Comparison of ENCODE assay signal across 15 mouse cellular contexts in the genomic region with DNA sequence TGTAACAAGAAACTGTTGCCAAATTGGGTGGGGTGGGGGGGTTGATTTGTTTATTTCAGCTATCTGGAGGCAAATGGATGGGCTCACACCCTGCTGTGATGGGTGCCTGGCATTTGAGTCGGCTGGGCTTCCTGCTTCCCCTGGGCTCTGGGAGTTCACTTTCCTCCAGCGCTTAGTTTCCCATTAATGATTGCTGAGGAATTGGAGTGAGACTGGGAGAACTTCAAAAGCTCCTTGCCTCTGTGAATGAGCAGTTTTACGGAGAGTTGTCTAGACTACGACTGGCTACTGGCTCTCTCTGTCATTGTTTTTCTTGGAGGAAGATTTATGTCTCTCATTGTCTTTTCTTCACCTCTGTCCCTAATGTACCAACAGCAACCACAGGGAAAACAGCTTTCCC. TPM values are rescaled to one million over a fixed set of nuclear protein-coding genes. Genes with fewer than 3 reads are reported as not detected.
A peak's percentile ranks its signal among the peaks of the same experiment; 100 is the strongest.
DNase-seq lines count a peak whose midpoint lies in the region; ATAC-seq lines count a peak whose summit lies in the region.
"Had no signal": no experiment of that assay in that cellular context is flagged by ENCODE, and none has a peak within 500 bp of the region (broad histone marks: within the 10 kb centered on the region; RNA-seq: fewer than 3 reads in every experiment).

No protein-coding gene starts in this region.

- intact Hi-C loops in heart, postnatal 36 days (cut with DNase I) = loop anchor here (5.0 kb wide), 1 partner anchor 40 kb away; no protein-coding TSS in a partner anchor

- no peaks in the 10 kb centered on the region for H3K9me3 ChIP-seq in heart, embryonic 15.5 days (replicated peaks)
- no peaks in the 10 kb centered on the region for H3K9me3 ChIP-seq in neural tube, embryonic 11.5 days (ENCODE audit: control insufficient read depth, low read length)
- H3K9me3 ChIP-seq: embryonic facial prominence, embryonic 12.5 days; limb, embryonic 13.5 days; midbrain, embryonic 15.5 days had no signal

- H3K27me3 ChIP-seq in heart, embryonic 15.5 days = no peaks in the 10 kb centered on the region
- no peaks in the 10 kb centered on the region for H3K27me3 ChIP-seq in neural tube, embryonic 11.5 days (ENCODE audit: control insufficient read depth, insufficient read depth, low read length)
- H3K27me3 ChIP-seq: embryonic facial prominence, embryonic 12.5 days; limb, embryonic 13.5 days; midbrain, embryonic 15.5 days had no signal

- H3K9ac ChIP-seq in heart, embryonic 15.5 days = no peak overlapping the region
- no peak overlapping the region for H3K9ac ChIP-seq in neural tube, embryonic 11.5 days (ENCODE audit: low read length)
- H3K9ac ChIP-seq: embryonic facial prominence, embryonic 12.5 days; limb, embryonic 13.5 days; midbrain, embryonic 15.5 days had no signal

- no peak for DNase-seq in heart, postnatal 36 days
- DNase-seq in neural tube, embryonic 11.5 days (ENCODE audit: low spot score) = no peak
- no peak for DNase-seq in neural tube, embryonic 10.5 days (ENCODE audit: extremely low spot score, low spot score)
- DNase-seq in kidney, postnatal 14 days = peak; percentile 58
- DNase-seq in yolk sac, embryonic 10.5 days (ENCODE audit: low spot score) = peak; percentile 22
- DNase-seq in natural killer cell, adult 2 months (ENCODE audit: low spot score in 2 of 2) = no peak
- DNase-seq in adrenal gland, postnatal 4 days (ENCODE audit: low spot score in 2 of 2) = no peak
- DNase-seq: cerebellum, adult 9-10 months; gastrocnemius, postnatal 14 days had no signal

- 17% methylated on average over 4 of the region's 4 CpGs for whole genome bisulfite sequencing in heart, embryonic 15.5 days
- 1% methylated on average over 4 of the region's 4 CpGs for WGBS in neural tube, embryonic 11.5 days

- H3K4me2 ChIP-seq in heart, embryonic 15.5 days = no peak overlapping the region
- no peak overlapping the region for H3K4me2 ChIP-seq in neural tube, embryonic 11.5 days (ENCODE audit: low read depth)
- H3K4me2 ChIP-seq: embryonic facial prominence, embryonic 12.5 days; limb, embryonic 13.5 days; midbrain, embryonic 15.5 days had no signal

- ATAC-seq in heart, embryonic 15.5 days (replicated peaks; ENCODE audit: insufficient number of reproducible peaks, insufficient read depth, low FRiP score, low read depth) = no peak
- ATAC-seq in neural tube, embryonic 11.5 days (ENCODE audit: insufficient read depth, low FRiP score, low TSS enrichment) = 0 out of 2 replicates have a peak, but pooled peaks have one; percentile 27
- ATAC-seq: activated CD4-positive, CD25-positive, alpha-beta regulatory T cell, adult 4 months; forebrain, embryonic 16.5 days; midbrain, embryonic 15.5 days had no signal

- no peaks in the 10 kb centered on the region for H3K36me3 ChIP-seq in heart, embryonic 15.5 days
- H3K36me3 ChIP-seq in neural tube, embryonic 11.5 days (ENCODE audit: control insufficient read depth, insufficient read depth, low read length) = no peaks in the 10 kb centered on the region
- H3K36me3 ChIP-seq: embryonic facial prominence, embryonic 12.5 days; limb, embryonic 13.5 days; midbrain, embryonic 15.5 days had no signal

- no peak overlapping the region for H3K4me3 ChIP-seq in heart, embryonic 15.5 days
- H3K4me3 ChIP-seq in neural tube, embryonic 11.5 days (ENCODE audit: low read depth, low read length) = no peak overlapping the region
- H3K4me3 ChIP-seq: embryonic facial prominence, embryonic 12.5 days; limb, embryonic 13.5 days; midbrain, embryonic 15.5 days had no signal

- peaks cover 18% of the 10 kb centered on the region for H3K4me1 ChIP-seq in heart, embryonic 15.5 days (replicated peaks)
- peaks cover 9% of the 10 kb centered on the region for H3K4me1 ChIP-seq in neural tube, embryonic 11.5 days (ENCODE audit: control insufficient read depth, insufficient read depth, low read length)

- peak overlapping the region; percentile 42; the same call in 1 of the 2 replicates for H3K27ac ChIP-seq in heart, embryonic 15.5 days
- no peak overlapping the region for H3K27ac ChIP-seq in neural tube, embryonic 11.5 days (ENCODE audit: low read depth, low read length)
- H3K27ac ChIP-seq: embryonic facial prominence, embryonic 12.5 days; limb, embryonic 13.5 days; midbrain, embryonic 15.5 days had no signal

RNA-seq across cellular contexts. Expression of a gene that starts 36.2 kb away (rescaled TPM):
- 14.9 and 18.5 TPM in 2 replicates for polyA plus RNA-seq in heart, embryonic 15.5 days (2015; fragmentation: Nextera tagmentation; extraction: Ambion mirVana)
- total RNA-seq in heart, postnatal 36 days (2021) = 10 to 100 TPM; 13.5 to 16.4 TPM
- 56.2 and 64.9 TPM in 2 replicates for polyA plus RNA-seq in neural tube, embryonic 11.5 days (2014; fragmentation: Nextera tagmentation; extraction: Ambion mirVana)
- total RNA-seq in adrenal gland, postnatal 4 days (2021) = 100 to 1,000 TPM; 140 to 145 TPM

Comparison
In these comparisons a context has a peak if more than half of its experiments do, and no peak if none do; other contexts are left out.
1. DNase-seq: peak in kidney, postnatal 14 days (single experiment) and yolk sac, embryonic 10.5 days (single experiment); none in heart, postnatal 36 days (0 of 2), neural tube, embryonic 11.5 days (single experiment), neural tube, embryonic 10.5 days (single experiment), natural killer cell, adult 2 months (0 of 2) and adrenal gland, postnatal 4 days (0 of 2).
2. RNA of a gene that starts 36.2 kb away (total RNA-seq): 140 to 145 TPM in adrenal gland, postnatal 4 days; 13.5 to 16.4 TPM in heart, postnatal 36 days; every median in the first group is over 4 times any median in the second.